8 mouse cellular contexts compared by ENCODE assay signal in genomic region chr17:36205862-36206261, GRCm38 (mm10). TPM values are rescaled to one million over a fixed set of nuclear protein-coding genes. Genes with fewer than 3 reads are reported as not detected.
DNase-seq lines count a peak whose midpoint lies in the region; ATAC-seq lines count a peak whose summit lies in the region.

No protein-coding gene starts in this region.

- H3K4me1 ChIP-seq in lung, embryonic 15.5 days = 0 out of 2 replicates have a peak, but pooled peaks cover 4% of the 10 kb centered on the region
- peaks cover 11% of the 10 kb centered on the region for H3K4me1 ChIP-seq in embryonic facial prominence, embryonic 15.5 days
- no peaks in the 10 kb centered on the region for H3K4me1 ChIP-seq in limb, embryonic 12.5 days (replicated peaks)
- H3K4me1 ChIP-seq in neural tube, embryonic 14.5 days (ENCODE audit: control insufficient read depth, insufficient read depth, low read length) = 0 out of 2 replicates have a peak, but pooled peaks cover 3% of the 10 kb centered on the region

- H3K4me2 ChIP-seq in lung, embryonic 15.5 days = peak overlapping the region; percentile 86
- peak overlapping the region; percentile 49 for H3K4me2 ChIP-seq in embryonic facial prominence, embryonic 15.5 days (replicated peaks)
- H3K4me2 ChIP-seq in limb, embryonic 12.5 days = peak overlapping the region; percentile 54
- peak overlapping the region; percentile 42 for H3K4me2 ChIP-seq in neural tube, embryonic 14.5 days (ENCODE audit: low read depth, low read length)

- no peaks in the 10 kb centered on the region for H3K36me3 ChIP-seq in lung, embryonic 15.5 days
- H3K36me3 ChIP-seq in embryonic facial prominence, embryonic 15.5 days = no peaks in the 10 kb centered on the region
- no peaks in the 10 kb centered on the region for H3K36me3 ChIP-seq in limb, embryonic 12.5 days
- H3K36me3 ChIP-seq in neural tube, embryonic 14.5 days (ENCODE audit: control insufficient read depth, insufficient read depth, low read length) = no peaks in the 10 kb centered on the region

- DNase-seq in lung, postnatal 4 days = no peak
- DNase-seq in yolk sac, embryonic 10.5 days (ENCODE audit: low spot score) = no peak
- no peak for DNase-seq in gastrocnemius, postnatal 14 days
- DNase-seq in left cerebral cortex, postnatal 4 days = no peak

- H3K9ac ChIP-seq in lung, embryonic 15.5 days = peak overlapping the region; percentile 31
- H3K9ac ChIP-seq in embryonic facial prominence, embryonic 15.5 days = peak overlapping the region; percentile 9; the same call in 1 of the 2 replicates
- 0 out of 2 replicates have a peak overlapping the region, but pooled peaks have one; percentile 27 for H3K9ac ChIP-seq in limb, embryonic 12.5 days (replicated peaks)
- no peak overlapping the region for H3K9ac ChIP-seq in neural tube, embryonic 14.5 days (replicated peaks; ENCODE audit: low read depth, low read length)

- no peaks in the 10 kb centered on the region for H3K9me3 ChIP-seq in lung, embryonic 15.5 days
- H3K9me3 ChIP-seq in embryonic facial prominence, embryonic 15.5 days (replicated peaks) = no peaks in the 10 kb centered on the region
- H3K9me3 ChIP-seq in limb, embryonic 12.5 days = no peaks in the 10 kb centered on the region
- no peaks in the 10 kb centered on the region for H3K9me3 ChIP-seq in neural tube, embryonic 14.5 days (ENCODE audit: control insufficient read depth, low read length)

- H3K27ac ChIP-seq in lung, embryonic 15.5 days = no peak overlapping the region
- no peak overlapping the region for H3K27ac ChIP-seq in embryonic facial prominence, embryonic 15.5 days (replicated peaks)
- H3K27ac ChIP-seq in limb, embryonic 12.5 days = no peak overlapping the region
- no peak overlapping the region for H3K27ac ChIP-seq in neural tube, embryonic 14.5 days (ENCODE audit: low read depth, low read length)

- WGBS in lung, embryonic 15.5 days = under 1% methylated on average over 41 of the region's 41 CpGs
- under 1% methylated on average over 41 of the region's 41 CpGs for WGBS in embryonic facial prominence, embryonic 15.5 days
- 1% methylated on average over 41 of the region's 41 CpGs for WGBS in limb, embryonic 12.5 days
- under 1% methylated on average over 38 of the region's 41 CpGs for WGBS in neural tube, embryonic 14.5 days

- ATAC-seq in lung, embryonic 15.5 days (ENCODE audit: borderline replicate concordance, extremely low read depth, low FRiP score, low TSS enrichment) = no peak
- ATAC-seq in embryonic facial prominence, embryonic 15.5 days (ENCODE audit: insufficient number of reproducible peaks, low FRiP score, low TSS enrichment, low read depth) = no peak; the same call in 1 of the 2 replicates
- ATAC-seq in limb, embryonic 12.5 days (ENCODE audit: insufficient number of reproducible peaks, insufficient read depth, low FRiP score, low TSS enrichment, low read depth) = no peak
- ATAC-seq in neural tube, embryonic 14.5 days (ENCODE audit: low read depth) = peak; percentile 51; the same call in 1 of the 2 replicates

- peak overlapping the region; percentile 45 for H3K4me3 ChIP-seq in lung, embryonic 15.5 days
- H3K4me3 ChIP-seq in embryonic facial prominence, embryonic 15.5 days (replicated peaks) = peak overlapping the region; percentile 40
- peak overlapping the region; percentile 33 for H3K4me3 ChIP-seq in limb, embryonic 12.5 days (replicated peaks)
- H3K4me3 ChIP-seq in neural tube, embryonic 14.5 days (ENCODE audit: low read depth, low read length) = peak overlapping the region; percentile 20; the same call in 1 of the 2 replicates

- H3K27me3 ChIP-seq in lung, embryonic 15.5 days = peaks cover 38% of the 10 kb centered on the region
- H3K27me3 ChIP-seq in embryonic facial prominence, embryonic 15.5 days = peaks cover 46% of the 10 kb centered on the region
- peaks cover 89% of the 10 kb centered on the region for H3K27me3 ChIP-seq in limb, embryonic 12.5 days
- peaks cover 9% of the 10 kb centered on the region for H3K27me3 ChIP-seq in neural tube, embryonic 14.5 days (ENCODE audit: control insufficient read depth, insufficient read depth, low read length)

- intact Hi-C loops in gastrocnemius, postnatal 14 days (cut with DNase I; ENCODE audit: low total_unique reads) = no loop called here
- intact Hi-C loops in left cerebral cortex, postnatal 4 days (cut with DNase I) = no loop called here

RNA-seq across cellular contexts. Expression of gene H2-T3, which starts 15.8 kb away (rescaled TPM):
- polyA plus RNA-seq in lung, embryonic 15.5 days (2015; fragmentation: Nextera tagmentation; extraction: Ambion mirVana) = 0.59 and 0.71 TPM in 2 replicates
- polyA plus RNA-seq in embryonic facial prominence, embryonic 15.5 days (2015; fragmentation: Nextera tagmentation; extraction: Ambion mirVana) = not detected in 2 replicates
- polyA plus RNA-seq in limb, embryonic 12.5 days (2016; fragmentation: Nextera tagmentation; extraction: Ambion mirVana) = not detected in 2 replicates
- polyA plus RNA-seq in neural tube, embryonic 14.5 days (2014; fragmentation: Nextera tagmentation; extraction: Ambion mirVana) = not detected in 2 replicates
- not detected for total RNA-seq in gastrocnemius, postnatal 14 days (2021)
- not detected for total RNA-seq in left cerebral cortex, postnatal 4 days (2021)

RNA-seq across cellular contexts. Expression of gene Gm8909, which starts 37.5 kb away (rescaled TPM):
- polyA plus RNA-seq in lung, embryonic 15.5 days (2015; fragmentation: Nextera tagmentation; extraction: Ambion mirVana) = 35.2 and 39.5 TPM in 2 replicates
- polyA plus RNA-seq in embryonic facial prominence, embryonic 15.5 days (2015; fragmentation: Nextera tagmentation; extraction: Ambion mirVana) = 0.33 TPM in 1 of 2 replicates, not detected in the other
- not detected in 2 replicates for polyA plus RNA-seq in limb, embryonic 12.5 days (2016; fragmentation: Nextera tagmentation; extraction: Ambion mirVana)
- not detected in 2 replicates for polyA plus RNA-seq in neural tube, embryonic 14.5 days (2014; fragmentation: Nextera tagmentation; extraction: Ambion mirVana)
- not detected for total RNA-seq in gastrocnemius, postnatal 14 days (2021)
- total RNA-seq in left cerebral cortex, postnatal 4 days (2021) = not detected

RNA-seq across cellular contexts. Expression of gene Rpp21, which starts 52.0 kb away (rescaled TPM):
- polyA plus RNA-seq in lung, embryonic 15.5 days (2015; fragmentation: Nextera tagmentation; extraction: Ambion mirVana) = 177 and 178 TPM in 2 replicates
- polyA plus RNA-seq in embryonic facial prominence, embryonic 15.5 days (2015; fragmentation: Nextera tagmentation; extraction: Ambion mirVana) = 104 and 107 TPM in 2 replicates
- polyA plus RNA-seq in limb, embryonic 12.5 days (2016; fragmentation: Nextera tagmentation; extraction: Ambion mirVana) = 95.8 and 107 TPM in 2 replicates
- polyA plus RNA-seq in neural tube, embryonic 14.5 days (2014; fragmentation: Nextera tagmentation; extraction: Ambion mirVana) = 132 and 170 TPM in 2 replicates
- 10 to 100 TPM; 22.5 to 23.4 TPM for total RNA-seq in gastrocnemius, postnatal 14 days (2021)
- 10 to 100 TPM; 55.3 to 58.4 TPM for total RNA-seq in left cerebral cortex, postnatal 4 days (2021)

Comparison
In these comparisons a context has a peak if more than half of its experiments do, and no peak if none do; other contexts are left out.
1. RNA of gene Gm8909, which starts 37.5 kb away (polyA plus RNA-seq): 35.2 to 39.5 TPM in lung, embryonic 15.5 days; 0.33 TPM in embryonic facial prominence, embryonic 15.5 days, not detected in limb, embryonic 12.5 days and not detected in neural tube, embryonic 14.5 days; every median in the first group is over 10 times any median in the second.
2. Peak in every context shown above with its lines, with median percentiles within 50 percentile points of each other: H3K4me2 ChIP-seq and H3K4me3 ChIP-seq.